Mouse (Mus musculus) liver, embryonic 13.5 days (tissue): ENCODE results near the gene Junb. TPM values are rescaled to one million over a fixed set of nuclear protein-coding genes. Genes with fewer than 3 reads are reported as not detected.

Experiments used
- ATAC-seq: fragments of 200-750 bp; cut with Nextera tagmentation; 2 replicates; pipeline ENCODE4 v1.8.0; 2017; ENCODE audit warnings: low read depth, mild to moderate bottlenecking, moderate number of reproducible peaks, moderate library complexity
- DNase-seq: peaks from one replicate; pipeline ENCODE4 v3.0.0; 2022
- H3K27ac ChIP-seq: fragments of 300-500 bp; sonication (generic); 2 replicates; pipeline ENCODE4 v1.5.1; 2015; ENCODE audit warnings: moderate library complexity, mild to moderate bottlenecking, inconsistent platforms
- H3K27me3 ChIP-seq: fragments of 300-500 bp; sonication (generic); 2 replicates; pipeline ENCODE4 v1.6.1; 2015; ENCODE audit warnings: mild to moderate bottlenecking, inconsistent platforms
- H3K36me3 ChIP-seq: fragments of 300-500 bp; sonication (generic); 2 replicates; pipeline ENCODE4 v1.6.1; 2015; ENCODE audit warnings: mild to moderate bottlenecking, inconsistent platforms
- H3K4me1 ChIP-seq: fragments of 300-500 bp; sonication (generic); replicated peaks from 2 replicates; pipeline ENCODE4 v1.6.1; 2015; ENCODE audit warnings: inconsistent platforms
- H3K4me2 ChIP-seq: fragments of 300-500 bp; sonication (generic); 2 replicates; pipeline ENCODE4 v1.6.1; 2015; ENCODE audit warnings: inconsistent platforms, mild to moderate bottlenecking, moderate library complexity
- H3K4me3 ChIP-seq: fragments of 300-500 bp; sonication (generic); replicated peaks from 2 replicates; pipeline ENCODE4 v1.5.1; 2015; ENCODE audit warnings: mild to moderate bottlenecking, inconsistent platforms
- H3K9ac ChIP-seq: fragments of 300-500 bp; sonication (generic); 2 replicates; pipeline ENCODE4 v1.6.1; 2015; ENCODE audit warnings: mild to moderate bottlenecking, inconsistent platforms
- H3K9me3 ChIP-seq: fragments of 300-500 bp; sonication (generic); replicated peaks from 2 replicates; pipeline ENCODE4 v1.6.1; 2016; ENCODE audit warnings: inconsistent platforms
- WGBS: fragments of 180-500 bp; shearing (Covaris S2); methylation state at CpG from one replicate; pipeline ENCODE4 v1.1.7; 2015; ENCODE audit not compliant: insufficient replicate concordance; 5-methylcytosine and 5-hydroxymethylcytosine counted together
- polyA plus RNA-seq: library from polyadenylated mRNA; unstranded; fragments of >200 nt; fragmentation: Nextera tagmentation; extraction: Ambion mirVana; gene quantifications from 2 replicates; pipeline ENCODE4 v1.2.1, GENCODE M21; 2015

The Junb gene
- polyA plus RNA-seq, 1 experiment from 2014 or later = 15.3 TPM

DNA sequence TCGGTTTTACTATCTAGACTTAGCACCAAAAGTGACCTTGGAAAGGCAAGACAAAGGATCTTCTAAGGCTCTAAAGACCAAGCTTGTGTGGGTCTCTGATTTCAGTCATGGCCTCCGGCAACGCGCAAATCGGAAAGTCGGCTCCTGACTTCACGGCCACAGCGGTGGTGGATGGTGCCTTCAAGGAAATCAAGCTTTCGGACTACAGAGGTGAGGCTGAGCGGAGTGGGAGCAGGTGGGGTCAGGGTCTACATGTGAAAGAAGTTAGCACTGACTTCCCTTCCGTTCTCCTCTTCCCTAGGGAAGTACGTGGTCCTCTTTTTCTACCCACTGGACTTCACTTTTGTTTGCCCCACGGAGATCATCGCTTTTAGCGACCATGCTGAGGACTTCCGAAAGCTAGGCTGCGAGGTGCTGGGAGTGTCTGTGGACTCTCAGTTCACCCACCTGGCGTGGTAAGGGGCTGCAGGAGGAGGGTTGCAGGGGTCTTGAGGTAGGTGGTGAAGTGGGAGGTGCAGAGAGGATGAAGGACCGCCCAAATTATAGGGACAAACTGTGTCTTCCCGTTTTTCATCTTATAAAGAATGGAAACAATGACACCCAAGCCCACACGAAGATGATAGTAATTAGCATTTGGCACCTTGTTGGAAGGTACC, 8.3 kb downstream of the Junb start:
- H3K27ac ChIP-seq = peak overlapping the region; percentile 99
- H3K4me3 ChIP-seq = peak overlapping the region; percentile 76
- peaks cover 52% of the 10 kb centered on the region for H3K36me3 ChIP-seq
- no peaks in the 10 kb centered on the region for H3K27me3 ChIP-seq
- H3K9ac ChIP-seq = peak overlapping the region; percentile 96
- peaks cover 82% of the 10 kb centered on the region for H3K4me1 ChIP-seq
- DNase-seq (no peak), ATAC-seq (no peak)
- H3K4me2 ChIP-seq = peak overlapping the region; percentile 99
- H3K9me3 ChIP-seq = no peaks in the 10 kb centered on the region
- 4% methylated on average over 21 of the region's 21 CpGs for WGBS

DNA sequence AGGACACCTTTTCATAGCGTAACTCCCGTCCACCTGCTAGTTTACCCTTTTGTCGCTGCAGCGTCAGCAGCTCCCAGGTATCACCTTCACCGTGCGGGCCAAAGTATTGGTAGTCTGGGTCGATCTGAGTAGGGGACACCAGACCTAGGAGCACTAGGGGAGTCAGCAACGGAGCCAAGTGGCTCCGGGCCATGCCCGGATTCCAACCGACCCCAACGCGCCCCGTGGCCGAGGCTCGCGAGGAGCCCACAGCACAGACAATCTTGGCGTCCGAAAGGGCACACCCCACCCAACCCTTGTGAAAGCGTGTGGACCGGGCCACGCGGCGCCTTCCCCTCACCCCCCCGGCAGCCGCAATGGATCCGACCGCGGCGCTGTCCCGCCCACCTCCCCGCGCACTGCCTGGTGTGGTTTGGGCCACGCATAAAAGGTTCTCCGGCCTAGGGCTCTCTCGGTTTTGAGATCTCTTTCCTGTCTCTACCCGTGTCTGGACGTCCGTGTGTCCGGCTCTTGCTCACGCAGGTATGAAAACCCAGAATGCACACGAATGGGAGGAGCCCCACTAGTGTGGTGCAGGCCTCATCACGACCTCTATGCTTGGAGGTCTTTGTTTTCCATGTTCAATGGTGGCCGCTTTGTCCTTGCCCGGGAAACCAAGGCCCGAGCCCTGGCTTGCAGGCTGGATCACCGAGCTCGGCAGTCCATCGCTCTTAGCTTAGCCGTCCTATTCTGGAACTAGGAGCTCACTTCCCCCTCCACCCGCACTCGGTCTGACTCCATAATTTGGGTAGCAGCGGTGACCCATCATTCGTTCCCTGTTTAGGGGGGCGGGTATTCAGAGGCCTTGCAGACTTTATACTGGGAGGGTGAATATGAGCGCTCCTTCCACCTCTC, 9.0 kb downstream of the Junb start, which contains the start of the genes Gm49661, Prdx2 and Rnaseh2a:
Gene Gm49661 (minus strand): TSS at position 193 of the 894 bp plus-strand sequence.
Gene Prdx2 (plus strand): TSS at position 347 of the 894 bp plus-strand sequence.
Gene Rnaseh2a (minus strand): TSS at position 527 of the 894 bp plus-strand sequence.
- Histone ChIP-seq H3K4me2 (peak within 1 kb of the TSS; percentile 99), H3K4me1 (peaks cover 82% of the 10 kb centered on the region), H3K4me3 (peak within 1 kb of the TSS; percentile 76), H3K9me3 (no peaks in the 10 kb centered on the region), H3K9ac (peak within 1 kb of the TSS; percentile 96), H3K36me3 (peaks cover 45% of the 10 kb centered on the region), H3K27me3 (no peaks in the 10 kb centered on the region), H3K27ac (peak within 1 kb of the TSS; percentile 99)
- ATAC-seq (peak; percentile 59), DNase-seq (peak; percentile 73)
- WGBS = under 1% methylated on average over 56 of the region's 56 CpGs

DNA sequence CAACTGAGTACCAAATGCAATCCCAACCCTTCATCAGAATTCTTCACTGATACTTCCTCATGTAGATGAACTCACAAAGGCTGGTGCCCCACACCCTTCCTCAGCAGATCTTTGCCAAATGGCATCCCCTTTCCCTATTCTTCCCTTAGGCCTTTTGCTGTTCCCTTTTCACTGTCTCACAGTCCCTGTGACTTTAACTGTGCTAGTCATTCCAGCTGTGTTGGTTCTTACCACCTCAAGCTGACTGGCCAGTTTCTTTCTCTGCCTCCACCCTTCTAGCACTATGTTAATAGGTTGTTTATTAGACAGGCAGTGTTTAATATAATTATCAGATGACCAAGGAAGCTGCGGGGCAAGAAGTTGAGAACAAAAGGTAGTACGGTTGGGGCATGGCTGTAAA, 9.9 kb downstream of the Junb start:
- 8% methylated on average over 2 of the region's 2 CpGs for WGBS
- no peak for DNase-seq
- Histone ChIP-seq H3K9ac (peak overlapping the region; percentile 96), H3K4me3 (peak overlapping the region; percentile 76), H3K4me2 (peak overlapping the region; percentile 99), H3K27ac (peak overlapping the region; percentile 99), H3K27me3 (no peaks in the 10 kb centered on the region), H3K9me3 (no peaks in the 10 kb centered on the region), H3K36me3 (peaks cover 42% of the 10 kb centered on the region), H3K4me1 (peaks cover 82% of the 10 kb centered on the region)
- no peak for ATAC-seq

DNA sequence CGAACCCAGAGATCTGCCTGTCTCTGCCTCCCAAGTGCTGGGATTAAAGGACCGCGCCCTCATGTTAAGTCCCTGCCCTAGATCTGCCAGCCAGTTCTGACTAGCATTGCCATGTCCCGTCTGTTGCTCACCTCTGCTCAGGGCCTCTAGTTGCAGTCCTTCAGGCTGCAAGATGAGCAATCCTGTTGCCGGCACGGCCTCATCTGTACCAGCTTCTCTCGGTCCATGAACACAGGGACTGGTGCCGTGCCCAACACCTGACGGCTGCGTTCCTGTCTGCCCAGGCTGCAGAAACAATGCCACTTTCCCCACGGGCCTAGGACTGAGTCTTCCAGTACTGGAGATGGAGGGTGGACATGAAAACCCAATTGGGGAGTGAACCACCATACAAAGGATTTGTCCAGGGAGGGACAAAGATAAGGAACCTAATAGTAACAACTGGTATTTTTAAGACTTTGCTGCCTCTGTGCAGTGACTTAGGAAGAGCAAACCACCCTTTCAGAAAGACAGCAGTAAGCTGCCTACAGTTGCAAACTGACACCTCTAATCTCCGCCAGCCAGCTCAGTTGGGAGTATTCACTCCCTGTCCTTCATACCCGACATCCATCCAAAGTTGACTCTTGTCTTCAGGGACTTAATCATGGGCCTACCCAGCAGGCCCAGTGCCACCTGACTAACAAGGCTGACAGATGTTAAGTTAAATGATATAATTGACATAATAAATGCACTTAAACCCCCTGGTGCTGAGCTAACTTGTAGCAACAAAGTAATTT, 10.8 kb downstream of the Junb start:
- DNase-seq = no peak
- H3K27ac ChIP-seq = peak overlapping the region; percentile 99
- peaks cover 74% of the 10 kb centered on the region for H3K4me1 ChIP-seq
- H3K36me3 ChIP-seq = peaks cover 40% of the 10 kb centered on the region
- WGBS = 79% methylated on average over 13 of the region's 13 CpGs
- ATAC-seq = no peak
- H3K27me3 ChIP-seq = no peaks in the 10 kb centered on the region
- peak overlapping the region; percentile 76 for H3K4me3 ChIP-seq
- H3K9me3 ChIP-seq = no peaks in the 10 kb centered on the region
- H3K4me2 ChIP-seq = peak overlapping the region; percentile 99
- peak overlapping the region; percentile 96 for H3K9ac ChIP-seq

DNA sequence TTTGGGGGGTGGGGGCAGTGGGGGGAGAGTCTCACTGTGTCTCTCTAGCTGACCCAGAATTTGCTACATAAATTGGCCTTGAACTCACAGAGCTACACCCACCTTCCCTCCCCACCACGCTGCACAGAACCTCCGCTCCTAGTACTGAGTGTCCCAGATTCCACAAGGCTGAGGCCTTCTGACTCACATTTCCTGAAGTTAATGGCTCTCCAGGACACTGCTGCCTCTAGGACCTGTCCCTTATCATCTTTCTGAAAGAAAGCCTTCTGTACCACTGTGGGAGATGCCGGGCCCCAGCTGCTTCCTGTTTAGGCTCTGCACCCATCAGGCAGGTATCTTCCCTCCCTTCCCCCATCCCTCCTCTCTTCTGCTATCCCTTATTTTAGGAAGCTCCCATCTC, 11.9 kb downstream of the Junb start:
- Histone ChIP-seq H3K9me3 (no peaks in the 10 kb centered on the region), H3K4me3 (peak overlapping the region; percentile 33), H3K4me1 (peaks cover 65% of the 10 kb centered on the region), H3K9ac (peak overlapping the region; percentile 96), H3K36me3 (peaks cover 40% of the 10 kb centered on the region), H3K27ac (peak overlapping the region; percentile 99), H3K4me2 (peak overlapping the region; percentile 99), H3K27me3 (no peaks in the 10 kb centered on the region)
- no peak for ATAC-seq
- no peak for DNase-seq
- WGBS = 17% methylated on average over 3 of the region's 3 CpGs

DNA sequence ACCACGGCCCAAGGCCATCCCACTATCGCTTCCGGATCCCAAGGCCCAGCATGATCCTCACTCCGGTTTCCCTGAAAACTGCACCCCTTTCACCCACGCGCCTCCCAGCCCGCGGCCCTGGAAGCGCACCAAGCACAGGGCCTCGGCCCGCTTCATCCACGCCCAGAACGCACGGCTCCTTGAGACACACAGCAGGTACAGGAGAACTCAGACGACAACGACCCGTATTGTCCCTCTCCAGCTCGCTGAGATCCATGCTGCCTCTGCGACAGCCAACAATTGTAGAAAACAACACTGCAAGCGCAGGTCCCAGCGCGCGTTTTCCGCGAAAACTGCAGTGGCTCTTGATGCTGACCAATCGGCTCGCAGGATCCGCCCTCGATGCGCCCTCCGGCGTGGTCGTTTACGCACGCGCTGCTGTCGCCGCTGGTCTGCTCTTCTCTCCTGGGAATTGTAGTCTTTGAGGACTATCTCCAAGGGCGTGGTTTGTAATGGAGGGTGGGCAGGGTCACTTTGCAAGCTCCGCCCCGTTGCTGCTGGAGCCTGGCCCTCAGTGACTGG, 12.7 kb downstream of the Junb start:
- H3K4me1 ChIP-seq = peaks cover 59% of the 10 kb centered on the region
- peaks cover 40% of the 10 kb centered on the region for H3K36me3 ChIP-seq
- peak overlapping the region; percentile 82 for H3K4me3 ChIP-seq
- H3K27me3 ChIP-seq = no peaks in the 10 kb centered on the region
- ATAC-seq (peak; percentile 76), DNase-seq (peak; percentile 96)
- H3K4me2 ChIP-seq = peak overlapping the region; percentile 99
- no peaks in the 10 kb centered on the region for H3K9me3 ChIP-seq
- H3K27ac ChIP-seq = peak overlapping the region; percentile 99
- WGBS = under 1% methylated on average over 41 of the region's 41 CpGs
- H3K9ac ChIP-seq = peak overlapping the region; percentile 96

DNA sequence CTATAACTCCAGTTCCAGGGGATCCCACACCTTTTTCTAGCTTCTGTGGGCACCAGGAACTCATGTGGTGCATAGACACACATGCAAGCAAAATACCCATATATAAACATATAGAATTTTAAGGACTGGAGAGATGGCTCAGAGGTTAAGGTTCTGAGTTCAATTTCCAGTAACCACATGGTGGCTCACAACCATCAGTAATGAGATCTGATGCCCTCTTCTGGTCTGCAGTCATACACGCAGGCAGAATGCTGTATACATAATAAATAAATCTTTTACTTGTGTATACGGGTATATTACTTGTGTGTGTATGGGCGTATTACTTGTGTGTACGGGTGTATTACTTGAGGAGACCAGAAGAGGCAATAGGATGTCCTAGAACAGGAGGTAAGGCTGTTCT, 14.6 kb downstream of the Junb start:
- Histone ChIP-seq H3K4me3 (peak overlapping the region; percentile 82), H3K4me1 (peaks cover 50% of the 10 kb centered on the region), H3K27ac (no peak overlapping the region), H3K9ac (peak overlapping the region; percentile 56; the same call in 1 of the 2 replicates), H3K36me3 (peaks cover 48% of the 10 kb centered on the region), H3K27me3 (no peaks in the 10 kb centered on the region), H3K9me3 (no peaks in the 10 kb centered on the region), H3K4me2 (peak overlapping the region; percentile 99)
- 71% methylated on average over 4 of the region's 4 CpGs for WGBS
- no peak for DNase-seq
- ATAC-seq = no peak

DNA sequence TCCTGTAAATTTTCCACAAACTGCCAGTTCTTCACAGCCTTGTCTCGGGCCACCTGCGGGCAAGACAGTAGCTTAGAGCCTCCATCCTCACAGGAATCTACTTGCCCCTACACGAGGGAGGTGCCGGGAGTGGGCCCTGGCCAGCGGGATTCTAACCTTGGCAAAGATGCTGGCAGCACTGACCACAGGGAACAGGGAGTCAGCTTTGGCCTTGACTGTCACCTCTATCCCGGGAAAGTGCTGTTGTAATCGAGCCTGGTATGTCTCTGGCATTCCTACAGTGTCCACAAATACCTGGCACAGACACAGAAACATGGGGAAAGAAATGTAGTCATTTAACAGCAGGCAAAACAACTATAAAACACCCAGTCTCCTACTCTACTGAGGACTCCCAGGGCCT, 18.7 kb downstream of the Junb start:
- WGBS = 90% methylated on average over 7 of the region's 7 CpGs
- H3K36me3 ChIP-seq = peaks cover 81% of the 10 kb centered on the region
- DNase-seq = no peak

DNA sequence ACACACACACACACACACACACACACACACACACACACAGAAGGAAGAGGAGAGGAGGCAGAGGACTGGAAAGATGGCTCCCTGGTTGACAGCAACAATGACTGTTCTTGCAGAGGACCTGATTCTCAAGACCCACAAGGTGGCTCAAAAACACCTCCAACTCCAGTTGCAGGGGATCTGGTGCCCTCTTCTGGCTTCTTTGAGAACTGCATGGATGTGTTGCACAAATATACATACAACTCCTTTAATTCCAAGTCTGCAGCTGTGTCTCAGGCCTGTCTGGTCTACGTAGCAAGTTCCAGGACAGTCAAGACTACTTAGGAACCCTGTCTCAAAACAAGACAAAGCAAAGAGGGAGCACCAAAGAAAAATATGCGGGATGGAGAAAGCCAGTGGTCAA, 21.8 kb downstream of the Junb start:
- H3K9ac ChIP-seq = no peak overlapping the region
- H3K4me1 ChIP-seq = peaks cover 10% of the 10 kb centered on the region
- DNase-seq (peak; percentile 67), ATAC-seq (no peak)
- H3K27me3 ChIP-seq = peaks cover 15% of the 10 kb centered on the region
- H3K27ac ChIP-seq = no peak overlapping the region
- no peaks in the 10 kb centered on the region for H3K9me3 ChIP-seq
- H3K4me2 ChIP-seq = no peak overlapping the region
- H3K36me3 ChIP-seq = peaks cover 59% of the 10 kb centered on the region
- WGBS = 51% methylated on average over 2 of the region's 2 CpGs
- H3K4me3 ChIP-seq = no peak overlapping the region

More for the DNA sequence above, 18.7 kb downstream of the Junb start:
- H3K4me2 ChIP-seq = no peak overlapping the region
- no peak overlapping the region for H3K27ac ChIP-seq
- no peaks in the 10 kb centered on the region for H3K9me3 ChIP-seq
- no peak overlapping the region for H3K9ac ChIP-seq
- no peak overlapping the region for H3K4me3 ChIP-seq
- ATAC-seq = no peak
- no peaks in the 10 kb centered on the region for H3K27me3 ChIP-seq
- peaks cover 15% of the 10 kb centered on the region for H3K4me1 ChIP-seq

DNA sequence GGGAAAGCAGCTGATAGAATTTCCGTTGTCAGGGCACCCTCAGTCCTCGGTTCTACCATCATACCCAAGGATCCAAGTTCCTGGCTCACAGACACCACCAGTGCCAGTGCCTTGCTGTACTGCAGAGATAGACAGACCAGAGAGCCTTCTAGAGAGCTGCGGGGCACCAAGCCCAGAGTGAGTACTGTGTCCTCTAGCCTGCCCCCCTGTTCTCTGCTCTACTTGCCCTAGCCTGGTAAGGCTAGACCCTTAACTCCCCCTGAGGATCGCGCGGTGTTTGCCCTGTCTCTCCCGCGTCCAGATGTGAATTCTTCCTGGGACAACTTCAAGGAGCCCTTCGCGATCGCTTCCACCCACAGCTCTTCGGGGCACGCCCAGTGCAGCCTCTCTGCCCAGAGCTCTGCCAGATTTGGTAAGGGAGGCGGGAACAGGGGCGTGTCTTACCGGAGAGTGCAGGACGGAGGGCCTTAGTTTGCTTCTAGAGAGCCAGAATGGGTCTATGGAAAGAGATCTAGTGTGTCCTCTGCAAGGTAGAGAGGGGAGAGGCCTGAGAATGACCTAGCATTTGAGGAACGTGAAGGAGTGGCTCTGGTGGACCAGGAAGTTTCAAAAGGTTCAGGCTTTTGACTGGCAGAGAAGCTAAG, 25.8 kb downstream of the Junb start:
- DNase-seq (no peak), ATAC-seq (peak; percentile 67; the same call in 1 of the 2 replicates)
- Histone ChIP-seq H3K27me3 (peaks cover 52% of the 10 kb centered on the region), H3K9me3 (no peaks in the 10 kb centered on the region), H3K27ac (no peak overlapping the region), H3K36me3 (peaks cover 21% of the 10 kb centered on the region), H3K9ac (no peak overlapping the region), H3K4me3 (no peak overlapping the region), H3K4me2 (peak overlapping the region; percentile 34), H3K4me1 (peaks cover 10% of the 10 kb centered on the region)
- 6% methylated on average over 18 of the region's 18 CpGs for WGBS
